Mouse (Mus musculus): ENCODE measurements at regions not wholly inside any gene's neighbourhood (a gene's known extent, or its start where the extent isn't known, plus 50 kb on each side); places are given as distances from the start of the nearest gene placed in this dataset.

DNA sequence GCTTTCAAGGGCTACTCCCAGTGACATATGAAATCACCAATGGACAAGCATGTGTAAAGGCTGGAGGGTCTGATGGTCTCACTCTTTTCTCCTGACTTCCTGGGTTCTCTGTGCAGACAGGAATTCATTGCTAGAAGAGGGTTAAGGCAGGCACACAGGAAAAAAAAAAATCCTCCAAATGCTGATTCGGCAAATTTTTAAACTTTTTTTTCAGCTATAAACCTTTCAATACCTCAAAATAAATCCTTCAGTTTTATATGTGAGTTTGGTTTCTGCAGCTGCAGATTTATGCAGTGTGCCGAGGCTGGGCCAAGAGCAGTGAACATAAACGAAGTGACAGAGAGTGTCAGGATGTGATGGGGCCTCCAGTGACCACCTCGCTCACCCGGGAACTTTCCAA is 235.9 kb upstream of the Sox9 start:
- no peak for TF ChIP-seq EP300 (IDR thresholded peaks at IDR 0.05; ENCODE audit: low read depth)
- no peak for TF ChIP-seq CTCF (IDR thresholded peaks at IDR 0.05; ENCODE audit: low read depth)
